In genomic region chr3:108140786-108141185, GRCm38 (mm10) we compare ENCODE assay signal across 31 mouse cellular contexts. TPM values are rescaled to one million over a fixed set of nuclear protein-coding genes. Genes with fewer than 3 reads are reported as not detected.
A peak's percentile ranks its signal among the peaks of the same experiment; 100 is the strongest.
DNase-seq lines count a peak whose midpoint lies in the region; ATAC-seq and TF ChIP-seq lines count a peak whose summit lies in the region.
"Had no signal": no experiment of that assay in that cellular context is flagged by ENCODE, and none has a peak within 500 bp of the region (broad histone marks: within the 10 kb centered on the region; RNA-seq: fewer than 3 reads in every experiment).

No protein-coding gene starts in this region.

- no peak overlapping the region for H3K9ac ChIP-seq in hindbrain, embryonic 13.5 days
- H3K9ac ChIP-seq: forebrain, embryonic 13.5 days; heart, embryonic 15.5 days; hindbrain, embryonic 12.5 days; limb, embryonic 13.5 days had no signal

- DNase-seq in thymus, postnatal 14 days, result peak; percentile 21
- no peak for DNase-seq in thymus, postnatal 10 days (ENCODE audit: low spot score in 2 of 2)
- DNase-seq in G1E (ENCODE audit: low spot score), result no peak
- no peak for DNase-seq in urinary bladder, adult 2 months (ENCODE audit: low spot score)
- DNase-seq: adrenal gland, adult 8-10 months; cerebellum, adult 8-10 months; cerebellum, postnatal 25 days; gastrocnemius, postnatal 10 days; heart, postnatal 36 days; kidney, adult 2 months; kidney, postnatal 36 days; lung, postnatal 36 days; midbrain, embryonic 14.5 days; right cerebral cortex, adult 18-20 months; right cerebral cortex, postnatal 4 days had no signal

- H3K27ac ChIP-seq in hindbrain, embryonic 13.5 days, result no peak overlapping the region
- H3K27ac ChIP-seq: forebrain, embryonic 13.5 days; heart, embryonic 10.5 days; heart, embryonic 15.5 days; hindbrain, embryonic 12.5 days; layer of hippocampus, adult 2 months; left cerebral cortex, adult 2 months; limb, embryonic 13.5 days; stomach, postnatal 0 days had no signal

- no peaks in the 10 kb centered on the region for H3K27me3 ChIP-seq in G1E (ENCODE audit: insufficient read depth, low read length)
- no peaks in the 10 kb centered on the region for H3K27me3 ChIP-seq in hindbrain, embryonic 13.5 days
- H3K27me3 ChIP-seq: forebrain, embryonic 13.5 days; heart, embryonic 15.5 days; hindbrain, embryonic 12.5 days; limb, embryonic 13.5 days; megakaryocyte, embryonic 14.5 days had no signal

- no peak overlapping the region for H3K4me2 ChIP-seq in hindbrain, embryonic 13.5 days
- H3K4me2 ChIP-seq: forebrain, embryonic 13.5 days; heart, embryonic 15.5 days; hindbrain, embryonic 12.5 days; limb, embryonic 13.5 days; liver, embryonic 11.5 days had no signal

- H3K9me3 ChIP-seq in G1E (replicated peaks), result no peaks in the 10 kb centered on the region
- no peaks in the 10 kb centered on the region for H3K9me3 ChIP-seq in hindbrain, embryonic 13.5 days
- H3K9me3 ChIP-seq: forebrain, embryonic 13.5 days; heart, embryonic 10.5 days; heart, embryonic 15.5 days; hindbrain, embryonic 12.5 days; limb, embryonic 13.5 days; megakaryocyte, embryonic 14.5 days had no signal

- no peak for TF ChIP-seq CTCF in G1E (IDR thresholded peaks at IDR 0.05; ENCODE audit: low read depth, low read length)

- no peak overlapping the region for H3K4me3 ChIP-seq in G1E (ENCODE audit: low read depth, low read length)
- H3K4me3 ChIP-seq in hindbrain, embryonic 13.5 days, result no peak overlapping the region
- H3K4me3 ChIP-seq: forebrain, embryonic 13.5 days; heart, embryonic 10.5 days; heart, embryonic 15.5 days; hindbrain, embryonic 12.5 days; layer of hippocampus, adult 2 months; left cerebral cortex, adult 2 months; limb, embryonic 13.5 days had no signal

- WGBS in hindbrain, embryonic 13.5 days, result 80% methylated on average over 4 of the region's 4 CpGs

- peak; percentile 36; the same call in 1 of the 2 replicates for ATAC-seq in G1E (ENCODE audit: extremely low read depth, insufficient number of reproducible peaks, low FRiP score, poor library complexity, severe bottlenecking)
- peak; percentile 73 for ATAC-seq in inflammation-experienced regulatory T-cells, adult 6 months
- ATAC-seq in hindbrain, embryonic 13.5 days (ENCODE audit: low FRiP score), result no peak
- ATAC-seq: forebrain, embryonic 13.5 days had no signal

- peaks cover 53% of the 10 kb centered on the region for H3K4me1 ChIP-seq in G1E (ENCODE audit: insufficient read depth, low read depth, low read length)
- H3K4me1 ChIP-seq in hindbrain, embryonic 13.5 days (replicated peaks), result peaks cover 39% of the 10 kb centered on the region

- peaks cover 55% of the 10 kb centered on the region for H3K36me3 ChIP-seq in G1E (replicated peaks)
- H3K36me3 ChIP-seq in hindbrain, embryonic 13.5 days, result peaks cover 15% of the 10 kb centered on the region

RNA-seq across cellular contexts. Expression of gene Gnai3, which starts 5.2 kb away (rescaled TPM):
- total RNA-seq in G1E (2014; fragmentation: Nextera tagmentation), result 254 and 274 TPM in 2 replicates
- 413 and 481 TPM in 2 replicates for total RNA-seq in G1E (2017)
- polyA plus RNA-seq in G1E (2012), result 36.8 and 37.9 TPM in 2 replicates
- polyA plus RNA-seq in inflammation-experienced regulatory T-cells, adult 6 months (2017; shearing (Covaris generic)), result 100 to 1,000 TPM in 1 of 3 experiments, 10 to 100 TPM in 2; 90.7 to 140 (median 97.6) TPM
- 70.4 and 75.8 TPM in 2 replicates for polyA plus RNA-seq in urinary bladder, adult 2 months (2012; rRNA removed)
- polyA plus RNA-seq in hindbrain, embryonic 13.5 days (2015; fragmentation: Nextera tagmentation; extraction: Ambion mirVana), result 146 and 148 TPM in 2 replicates

RNA-seq across cellular contexts. Expression of gene Gpr61, which starts 13.9 kb away (rescaled TPM):
- total RNA-seq in G1E (2014; fragmentation: Nextera tagmentation) (not detected in 2 replicates), G1E (2017) (under 0.01 and 0.11 TPM in 2 replicates)
- not detected in 2 replicates for polyA plus RNA-seq in G1E (2012)
- polyA plus RNA-seq in inflammation-experienced regulatory T-cells, adult 6 months (2017; shearing (Covaris generic)), result not detected
- 0.01 TPM in 1 of 2 replicates, not detected in the other for polyA plus RNA-seq in urinary bladder, adult 2 months (2012; rRNA removed)
- polyA plus RNA-seq in hindbrain, embryonic 13.5 days (2015; fragmentation: Nextera tagmentation; extraction: Ambion mirVana), result 3.0 and 3.5 TPM in 2 replicates
- total RNA-seq: heart, postnatal 36 days had no signal
- polyA plus RNA-seq: gonadal fat pad, adult 2 months; kidney, adult 2 months; spleen, adult 2 months had no signal

RNA-seq across cellular contexts. Expression of gene Amigo1, which starts 45.3 kb away (rescaled TPM):
- total RNA-seq in G1E (2014; fragmentation: Nextera tagmentation), result 0.29 and 0.98 TPM in 2 replicates
- total RNA-seq in G1E (2017), result 0.66 and 0.99 TPM in 2 replicates
- polyA plus RNA-seq in G1E (2012), result 0.46 and 0.51 TPM in 2 replicates
- polyA plus RNA-seq in inflammation-experienced regulatory T-cells, adult 6 months (2017; shearing (Covaris generic)), result under 1 TPM; 0.33 to 0.53 (median 0.51) TPM
- polyA plus RNA-seq in urinary bladder, adult 2 months (2012; rRNA removed), result 9.4 and 13.1 TPM in 2 replicates
- polyA plus RNA-seq in hindbrain, embryonic 13.5 days (2015; fragmentation: Nextera tagmentation; extraction: Ambion mirVana), result 12.0 and 13.8 TPM in 2 replicates

RNA-seq across cellular contexts. Expression of gene Gnat2, which starts 48.2 kb away (rescaled TPM):
- total RNA-seq in G1E (2014; fragmentation: Nextera tagmentation) (9.0 and 10.2 TPM in 2 replicates), G1E (2017) (2.0 and 4.5 TPM in 2 replicates)
- 0.85 and 2.4 TPM in 2 replicates for polyA plus RNA-seq in G1E (2012)
- not detected for polyA plus RNA-seq in inflammation-experienced regulatory T-cells, adult 6 months (2017; shearing (Covaris generic))
- polyA plus RNA-seq in urinary bladder, adult 2 months (2012; rRNA removed), result 0.39 and 0.57 TPM in 2 replicates
- polyA plus RNA-seq in hindbrain, embryonic 13.5 days (2015; fragmentation: Nextera tagmentation; extraction: Ambion mirVana), result 0.10 and 0.43 TPM in 2 replicates
- total RNA-seq: heart, postnatal 36 days; layer of hippocampus, adult 2 months; layer of hippocampus, postnatal 14 days; left cerebral cortex, adult 2 months; left cerebral cortex, postnatal 36 days had no signal

RNA-seq across cellular contexts. Expression of gene Ampd2, which starts 54.3 kb away (rescaled TPM):
- total RNA-seq in G1E (2014; fragmentation: Nextera tagmentation) (169 and 188 TPM in 2 replicates), G1E (2017) (81.6 and 85.9 TPM in 2 replicates)
- polyA plus RNA-seq in G1E (2012), result 380 and 438 TPM in 2 replicates
- 10 to 100 TPM; 15.6 to 26.4 (median 18.1) TPM for polyA plus RNA-seq in inflammation-experienced regulatory T-cells, adult 6 months (2017; shearing (Covaris generic))
- 33.5 and 37.8 TPM in 2 replicates for polyA plus RNA-seq in urinary bladder, adult 2 months (2012; rRNA removed)
- 50.9 and 52.4 TPM in 2 replicates for polyA plus RNA-seq in hindbrain, embryonic 13.5 days (2015; fragmentation: Nextera tagmentation; extraction: Ambion mirVana)
